Mouse (Mus musculus) erythroblast, embryonic 14.5 days (primary cell): Measurements from ENCODE around the gene Pfdn2.

Source experiments
- GATA1 ChIP-seq: IDR thresholded peaks from 2 replicates; pipeline ENCODE4 v1.6.1; 2012; ENCODE audit warnings: low read length, inconsistent platforms, mixed read lengths
- TAL1 ChIP-seq: IDR thresholded peaks from 3 replicates; pipeline ENCODE4 v1.6.1; 2012; ENCODE audit warnings: low read length, inconsistent platforms, mixed read lengths

- TF ChIP-seq GATA1 (no peak), TAL1 (no peak)
These were observed 34.6 kb downstream of the Pfdn2 start for GRCm38 (mm10) chr1:171379935-171380599.
